Mouse (Mus musculus): Measurements from ENCODE around the gene Gm2310. TPM values are rescaled to one million over a fixed set of nuclear protein-coding genes. Genes with fewer than 3 reads are reported as not detected.

The Gm2310 gene
- polyA plus RNA-seq, 1 experiment from 2014 or later: not detected

DNA sequence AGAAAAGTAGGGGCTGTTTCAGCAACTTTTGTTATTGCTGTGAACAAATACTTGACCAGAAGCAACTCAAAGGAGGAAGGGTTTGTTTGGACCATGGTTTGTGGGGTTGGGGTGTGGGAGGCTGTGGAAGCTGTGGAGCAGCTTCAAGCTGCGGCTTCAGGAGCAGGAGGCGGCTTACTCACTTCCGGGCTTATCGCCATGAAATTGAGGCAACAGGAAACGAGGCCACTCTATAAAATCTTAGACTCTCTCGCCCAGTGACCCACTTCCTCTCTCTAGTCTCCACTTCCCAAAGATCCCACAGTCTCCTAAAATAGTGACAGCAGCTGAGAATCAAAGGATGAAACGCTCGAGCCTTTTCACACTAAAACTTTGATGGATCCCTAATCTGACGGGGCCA lies 7.9 kb downstream of the Gm2310 start:
- ATAC-seq (replicated peaks; ENCODE audit: extremely low read depth, insufficient read depth, low FRiP score): peak; percentile 49; the same call in 1 of the 2 replicates
- no peaks in the 10 kb centered on the region for H3K27me3 ChIP-seq (ENCODE audit: control insufficient read depth, insufficient read depth, low read length)
- no peak overlapping the region for H3K9ac ChIP-seq (ENCODE audit: low read length)
- no peak overlapping the region for H3K4me3 ChIP-seq (ENCODE audit: low read length)
- H3K4me1 ChIP-seq (ENCODE audit: control insufficient read depth, insufficient read depth, low read length): no peaks in the 10 kb centered on the region
- no peak overlapping the region for H3K27ac ChIP-seq (ENCODE audit: low read length)
- H3K36me3 ChIP-seq (ENCODE audit: control insufficient read depth, insufficient read depth): no peaks in the 10 kb centered on the region
- no peaks in the 10 kb centered on the region for H3K9me3 ChIP-seq (replicated peaks; ENCODE audit: control insufficient read depth, low read length)
- WGBS: 44% methylated on average over 9 of the region's 9 CpGs
- H3K4me2 ChIP-seq (ENCODE audit: low read depth, low read length): peak overlapping the region; percentile 19; the same call in 1 of the 2 replicates

DNA sequence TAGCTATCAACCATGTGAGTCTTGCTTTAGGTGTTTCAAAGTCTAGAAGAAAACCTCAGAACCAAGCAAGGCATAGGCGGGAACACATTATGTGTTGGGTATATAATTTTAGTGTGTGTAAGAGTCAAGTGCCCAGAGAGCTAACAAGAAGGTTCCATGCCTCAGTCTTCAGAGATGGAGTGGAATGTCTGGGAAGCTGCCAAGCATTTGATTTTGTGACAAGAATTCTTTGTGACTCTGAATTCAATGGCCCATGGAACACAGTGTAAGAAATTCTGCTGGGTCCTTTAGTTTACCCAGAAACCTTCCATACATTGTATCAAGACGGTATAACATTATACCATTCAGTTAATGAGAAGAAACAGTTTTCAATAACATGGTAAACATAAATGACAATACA lies 17.3 kb downstream of the Gm2310 start:
- Histone ChIP-seq H3K27me3 (ENCODE audit: control insufficient read depth, insufficient read depth, low read length) (no peaks in the 10 kb centered on the region), H3K4me3 (ENCODE audit: low read length) (no peak overlapping the region), H3K27ac (ENCODE audit: low read length) (no peak overlapping the region), H3K4me2 (ENCODE audit: low read depth, low read length) (no peak overlapping the region), H3K9ac (ENCODE audit: low read length) (no peak overlapping the region), H3K36me3 (ENCODE audit: control insufficient read depth, insufficient read depth) (no peaks in the 10 kb centered on the region), H3K4me1 (ENCODE audit: control insufficient read depth, insufficient read depth, low read length) (no peaks in the 10 kb centered on the region), H3K9me3 (replicated peaks; ENCODE audit: control insufficient read depth, low read length) (peaks cover 3% of the 10 kb centered on the region; the same call in 1 of the 2 replicates)
- 76% methylated on average over 2 of the region's 2 CpGs for WGBS
- ATAC-seq (replicated peaks; ENCODE audit: extremely low read depth, insufficient read depth, low FRiP score): no peak

DNA sequence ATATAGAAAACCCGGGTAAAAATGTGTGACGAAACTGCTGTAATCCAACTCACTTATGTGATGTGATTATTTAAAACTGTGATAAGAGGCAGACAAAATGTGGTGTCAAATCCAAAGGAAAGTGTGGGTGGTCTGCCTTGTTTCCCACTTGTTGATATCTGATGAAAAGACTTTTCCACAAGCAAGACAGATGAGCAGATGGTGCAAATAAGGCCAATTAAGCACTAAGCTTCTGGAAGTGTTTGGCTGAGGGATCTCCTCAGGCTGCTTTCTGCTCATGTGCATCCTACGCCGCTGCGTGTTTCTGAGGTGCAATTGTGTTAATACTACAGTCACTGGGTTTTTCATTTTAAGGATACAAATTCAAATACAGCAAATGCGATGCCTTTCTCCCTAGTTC lies 34.5 kb downstream of the Gm2310 start:
- WGBS: 80% methylated on average over 6 of the region's 6 CpGs

DNA sequence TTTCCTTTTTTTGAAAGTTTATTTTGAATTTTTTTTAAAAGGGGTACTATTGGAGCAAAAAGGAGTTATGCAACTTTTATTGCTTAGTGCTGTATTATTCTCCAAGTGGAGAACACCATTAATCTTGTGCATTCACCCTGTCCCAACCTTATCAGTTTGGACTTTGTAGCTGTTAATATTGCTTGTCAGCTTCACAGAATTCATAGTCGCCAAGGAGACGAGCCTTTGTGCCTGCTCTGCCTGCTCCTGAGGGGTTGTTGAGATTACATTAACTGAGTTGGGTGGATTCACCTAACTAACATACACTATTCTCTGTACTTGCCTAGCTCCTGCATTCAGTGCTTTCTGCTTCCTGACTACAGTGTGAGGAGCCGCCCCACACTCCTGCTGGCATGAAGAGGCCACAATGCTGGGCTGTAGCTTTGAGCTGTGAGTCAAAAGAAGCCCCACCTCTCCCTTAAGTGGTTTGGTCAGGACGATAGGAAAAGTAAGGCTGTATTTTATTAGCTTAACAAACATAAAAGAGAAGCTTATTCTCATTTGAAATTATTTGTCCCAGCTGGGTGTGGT lies 50.7 kb downstream of the Gm2310 start:
- WGBS: 44% methylated on average over 4 of the region's 4 CpGs
- H3K9me3 ChIP-seq (replicated peaks; ENCODE audit: control insufficient read depth, low read length): no peaks in the 10 kb centered on the region
- no peak overlapping the region for H3K27ac ChIP-seq (ENCODE audit: low read length)
- no peaks in the 10 kb centered on the region for H3K36me3 ChIP-seq (ENCODE audit: control insufficient read depth, insufficient read depth)
- ATAC-seq (replicated peaks; ENCODE audit: extremely low read depth, insufficient read depth, low FRiP score): no peak
- no peak overlapping the region for H3K4me3 ChIP-seq (ENCODE audit: low read length)
- no peaks in the 10 kb centered on the region for H3K27me3 ChIP-seq (ENCODE audit: control insufficient read depth, insufficient read depth, low read length)
- no peak overlapping the region for H3K4me2 ChIP-seq (ENCODE audit: low read depth, low read length)
- no peak overlapping the region for H3K9ac ChIP-seq (ENCODE audit: low read length)
- no peaks in the 10 kb centered on the region for H3K4me1 ChIP-seq (ENCODE audit: control insufficient read depth, insufficient read depth, low read length)

More for the DNA sequence above, 34.5 kb downstream of the Gm2310 start:
- no peaks in the 10 kb centered on the region for H3K36me3 ChIP-seq (ENCODE audit: control insufficient read depth, insufficient read depth)
- no peak overlapping the region for H3K9ac ChIP-seq (ENCODE audit: low read length)
- H3K9me3 ChIP-seq (replicated peaks; ENCODE audit: control insufficient read depth, low read length): 0 out of 2 replicates have a peak, but pooled peaks cover 3% of the 10 kb centered on the region
- H3K27me3 ChIP-seq (ENCODE audit: control insufficient read depth, insufficient read depth, low read length): no peaks in the 10 kb centered on the region
- H3K4me3 ChIP-seq (ENCODE audit: low read length): no peak overlapping the region
- ATAC-seq (replicated peaks; ENCODE audit: extremely low read depth, insufficient read depth, low FRiP score): no peak
- no peaks in the 10 kb centered on the region for H3K4me1 ChIP-seq (ENCODE audit: control insufficient read depth, insufficient read depth, low read length)
- H3K4me2 ChIP-seq (ENCODE audit: low read depth, low read length): no peak overlapping the region
- no peak overlapping the region for H3K27ac ChIP-seq (ENCODE audit: low read length)

Other genes starting within 250 kb of the Gm2310 start
- gene Nipbl, start 75.5 kb downstream of the Gm2310 start, polyA plus RNA-seq (2015; fragmentation: Nextera tagmentation; extraction: Ambion mirVana): 10.7 and 11.1 TPM in 2 replicates
- gene Slc1a3, start 190.8 kb upstream of the Gm2310 start, polyA plus RNA-seq (2015; fragmentation: Nextera tagmentation; extraction: Ambion mirVana): 11.5 and 15.2 TPM in 2 replicates

Measured in heart, embryonic 16.5 days (tissue).